Mouse (Mus musculus): Measurements from ENCODE around the gene Krtap26-1.

Gene Krtap26-1

GRCm38 (mm10) chr16:88647358-88647846, at the start of gene Krtap26-1:
Gene Krtap26-1, minus strand, starts transcription at chr16:88647796.
- no peak for DNase-seq (ENCODE audit: low spot score)

DNA sequence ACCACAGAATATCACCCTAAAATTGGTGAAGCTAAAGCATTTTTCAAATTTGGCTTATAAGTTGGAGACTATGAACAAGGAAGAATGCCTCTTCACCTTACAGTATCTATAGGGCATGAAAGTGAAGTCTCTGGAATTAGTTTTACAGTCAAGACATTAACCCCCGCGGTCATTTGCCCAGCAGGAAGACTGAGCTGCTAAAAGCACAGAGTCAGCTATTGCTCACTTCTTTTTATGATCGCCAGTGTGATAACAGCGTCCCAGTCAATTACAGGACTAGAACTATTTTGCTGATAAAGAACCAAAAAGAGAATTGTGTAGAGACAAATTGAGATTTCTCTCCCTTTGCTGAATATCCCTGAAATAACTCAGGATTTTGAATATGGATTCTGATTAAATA, 48.7 kb upstream of the Krtap26-1 start:
- DNase-seq (ENCODE audit: low spot score): no peak

GRCm38 (mm10) chr16:88681282-88681681, 33.7 kb upstream of the Krtap26-1 start:
- DNase-seq (ENCODE audit: low spot score): no peak

DNA sequence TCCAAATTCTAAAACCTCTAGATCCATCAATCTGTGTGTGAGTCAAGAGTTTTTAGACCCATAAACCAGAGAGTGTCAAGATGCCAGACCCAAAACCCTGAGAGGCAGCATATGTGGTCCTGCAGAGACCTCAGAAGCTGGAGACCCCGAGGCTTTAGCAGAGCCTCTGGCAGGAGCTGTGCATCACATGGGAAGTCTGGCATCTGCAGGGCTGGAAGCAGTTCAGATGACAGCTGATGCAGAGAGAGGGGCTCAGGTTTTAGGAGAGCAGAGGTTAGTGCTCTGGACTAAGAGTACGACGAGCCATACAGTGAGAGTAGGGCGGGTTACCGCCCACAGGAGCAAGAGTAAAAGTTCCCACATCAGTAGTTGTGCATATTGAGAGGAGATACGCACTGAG, 31.5 kb upstream of the Krtap26-1 start:
- no peak for DNase-seq (ENCODE audit: low spot score)

GRCm38 (mm10) chr16:88671571-88671970, 24.0 kb upstream of the Krtap26-1 start, which contains the start of gene Krtap27-1:
Gene Krtap27-1, minus strand, starts transcription at chr16:88671671.
- no peak for DNase-seq (ENCODE audit: low spot score)

DNA sequence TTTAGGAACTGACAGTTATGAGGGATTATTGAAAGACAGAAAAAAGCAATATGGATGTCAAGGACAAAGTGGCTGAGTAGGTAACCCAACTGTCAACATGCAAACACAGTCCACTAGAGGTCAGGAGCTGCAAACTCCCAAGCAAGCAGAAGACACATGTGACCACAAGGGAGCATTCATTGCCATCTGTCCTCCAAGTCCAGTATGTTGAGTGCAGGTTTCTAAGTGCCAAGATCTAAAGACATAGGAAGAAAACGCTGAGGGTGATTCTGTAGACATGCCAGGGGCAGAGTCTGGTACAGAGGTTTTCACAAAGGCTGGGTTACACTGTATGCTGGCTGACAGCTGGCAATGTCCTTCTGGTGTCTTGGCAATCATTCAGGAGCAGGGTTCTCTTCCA, 9.8 kb upstream of the Krtap26-1 start:
- no peak for DNase-seq (ENCODE audit: low spot score)

DNA sequence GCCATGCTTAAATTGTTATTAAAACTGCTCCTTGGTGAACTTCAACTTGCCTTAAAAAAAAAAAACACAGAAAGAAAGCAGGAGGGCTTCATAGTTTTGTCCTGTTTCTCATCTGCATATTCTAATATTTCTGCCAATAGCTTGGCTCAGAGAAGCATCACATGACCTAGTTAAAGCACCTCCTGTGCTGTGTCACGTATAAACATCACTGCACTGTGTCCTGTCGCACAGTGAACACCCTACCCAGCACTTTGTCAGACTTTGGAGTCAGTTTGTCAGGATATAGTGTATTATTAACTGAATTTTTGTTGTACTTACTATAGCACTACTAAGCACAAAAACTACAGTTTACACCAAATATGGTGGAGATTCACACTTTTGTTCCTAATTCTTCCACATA, 4.4 kb upstream of the Krtap26-1 start:
- DNase-seq (ENCODE audit: low spot score): no peak

- DNase-seq (ENCODE audit: low spot score): no peak
These were observed 3.5 kb upstream of the Krtap26-1 start for GRCm38 (mm10) chr16:88651082-88651481.

DNA sequence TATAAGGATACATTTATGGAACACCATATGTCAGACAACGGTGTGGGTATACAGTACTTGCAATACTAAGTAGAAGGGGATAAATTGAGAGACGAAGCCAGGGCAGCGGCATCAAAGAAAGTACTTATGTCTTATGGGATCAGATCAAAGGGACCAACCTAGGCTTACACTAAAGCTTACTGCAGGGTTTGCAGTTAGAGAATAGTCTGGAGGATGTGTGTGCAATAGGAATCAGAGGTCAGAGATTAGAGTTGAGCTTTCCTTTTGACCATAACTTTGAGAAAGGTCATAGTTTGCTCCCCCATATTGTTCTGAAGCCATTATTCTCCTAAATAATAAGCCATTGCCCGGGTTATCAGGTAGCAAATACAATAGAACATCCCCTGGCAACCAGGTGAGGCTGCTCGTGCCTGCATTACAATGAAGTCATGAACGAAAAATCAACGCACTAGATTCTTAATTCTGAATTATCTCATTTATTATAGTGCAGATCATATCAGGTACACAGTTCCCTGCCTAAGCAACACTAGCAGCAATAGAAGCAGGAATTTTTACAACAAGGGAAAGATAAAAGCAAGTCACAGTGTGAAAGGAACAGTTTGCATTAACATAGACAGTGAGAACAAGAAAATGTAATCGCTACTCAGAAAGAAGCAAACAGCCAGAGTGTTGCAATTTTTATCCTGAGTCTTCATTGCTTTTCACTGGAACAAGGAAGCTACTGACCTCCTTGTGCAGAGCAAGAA, 1.1 kb downstream of the Krtap26-1 start:
- no peak for DNase-seq (ENCODE audit: low spot score)

DNA sequence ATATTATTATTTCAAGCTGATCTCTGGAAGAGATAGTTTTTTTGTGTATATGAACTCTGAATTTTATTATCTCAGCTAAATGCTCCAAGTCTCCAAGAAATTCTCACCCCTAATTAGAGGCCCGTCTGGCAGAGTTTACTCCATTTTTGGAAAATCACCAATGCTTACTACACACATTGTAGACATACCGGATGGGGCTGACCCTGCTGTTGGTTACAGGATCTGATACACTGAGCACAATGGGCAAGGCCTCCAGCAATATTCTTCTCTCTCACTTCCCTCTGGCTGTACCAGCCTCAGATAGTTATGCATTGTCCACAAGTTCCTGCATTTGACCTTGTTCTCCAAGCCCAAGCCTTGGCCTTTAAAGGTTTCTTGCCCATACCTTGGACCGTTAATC, 7.5 kb downstream of the Krtap26-1 start:
- DNase-seq (ENCODE audit: low spot score): no peak

GRCm38 (mm10) chr16:88635142-88635541, 12.5 kb downstream of the Krtap26-1 start:
- DNase-seq (ENCODE audit: low spot score): no peak

DNA sequence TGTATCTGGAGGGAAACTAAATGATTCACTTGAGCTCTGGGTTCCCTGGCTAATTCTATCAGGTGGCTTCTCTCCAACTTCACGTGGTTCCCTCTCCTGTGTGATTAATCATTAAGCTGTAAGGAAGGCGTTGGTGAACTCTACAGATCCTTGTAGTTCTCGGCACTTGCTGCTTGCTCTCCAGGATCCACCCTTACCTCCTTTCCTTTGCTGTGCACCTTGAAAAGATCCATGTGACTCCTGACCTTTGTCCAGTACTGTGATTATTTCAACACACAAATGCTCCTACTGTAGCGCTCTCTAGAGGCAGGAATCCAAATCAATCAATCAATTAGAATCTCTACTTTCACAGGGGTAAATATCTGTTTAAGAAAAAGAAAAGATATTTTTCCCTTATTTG, 16.1 kb downstream of the Krtap26-1 start:
- no peak for DNase-seq (ENCODE audit: low spot score)

DNA sequence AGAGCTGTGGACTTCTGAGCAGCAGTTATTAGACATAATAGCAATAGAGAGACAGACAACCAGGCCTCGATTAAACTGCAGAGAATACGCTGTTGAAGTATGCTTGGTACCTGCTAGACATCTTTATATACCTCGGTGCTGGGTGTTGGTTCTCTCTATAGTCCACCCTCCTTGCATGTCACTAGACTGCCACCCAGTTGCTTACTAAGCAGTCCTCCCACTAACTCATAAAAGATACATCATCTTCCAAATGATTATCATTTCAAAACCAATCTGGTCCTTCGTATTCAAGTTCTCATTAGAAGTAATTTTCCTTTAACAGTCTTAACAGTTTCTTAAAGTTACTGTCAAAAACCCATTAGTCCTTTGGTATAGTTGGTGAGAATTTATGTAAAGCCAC, 20.0 kb downstream of the Krtap26-1 start, which contains the start of gene 2310079G19Rik:
Gene 2310079G19Rik (minus strand): TSS at position 101 of the 400 bp plus-strand sequence.
- no peak for DNase-seq (ENCODE audit: low spot score)

DNA sequence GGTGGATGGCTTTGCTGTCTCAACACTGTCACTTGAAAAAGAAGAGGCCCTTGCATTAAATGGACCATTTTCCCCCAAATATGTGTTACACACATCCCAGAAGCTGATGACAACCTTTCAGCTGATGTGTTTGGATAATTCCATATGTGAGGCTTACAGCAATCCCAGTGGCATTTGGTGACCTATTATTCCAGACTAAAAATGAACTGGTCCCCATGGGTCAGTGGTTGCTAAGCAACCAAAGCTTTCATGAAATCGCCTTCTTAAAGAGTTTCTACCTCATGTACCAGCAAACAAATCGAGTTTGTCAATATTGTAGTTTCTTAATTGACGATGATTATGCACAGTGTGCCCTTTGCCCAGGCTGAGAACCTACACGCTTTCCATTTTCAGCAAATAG, 34.9 kb downstream of the Krtap26-1 start:
- no peak for DNase-seq (ENCODE audit: low spot score)

GRCm38 (mm10) chr16:88611922-88612321, 35.7 kb downstream of the Krtap26-1 start, which contains the start of gene Krtap24-1:
Gene Krtap24-1, minus strand, starts transcription at chr16:88612279.
- DNase-seq (ENCODE audit: low spot score): no peak

GRCm38 (mm10) chr16:88604570-88604969, 43.0 kb downstream of the Krtap26-1 start:
- no peak for DNase-seq (ENCODE audit: low spot score)

- DNase-seq (ENCODE audit: low spot score): no peak
These were observed 45.1 kb downstream of the Krtap26-1 start for GRCm38 (mm10) chr16:88602464-88602863.

DNA sequence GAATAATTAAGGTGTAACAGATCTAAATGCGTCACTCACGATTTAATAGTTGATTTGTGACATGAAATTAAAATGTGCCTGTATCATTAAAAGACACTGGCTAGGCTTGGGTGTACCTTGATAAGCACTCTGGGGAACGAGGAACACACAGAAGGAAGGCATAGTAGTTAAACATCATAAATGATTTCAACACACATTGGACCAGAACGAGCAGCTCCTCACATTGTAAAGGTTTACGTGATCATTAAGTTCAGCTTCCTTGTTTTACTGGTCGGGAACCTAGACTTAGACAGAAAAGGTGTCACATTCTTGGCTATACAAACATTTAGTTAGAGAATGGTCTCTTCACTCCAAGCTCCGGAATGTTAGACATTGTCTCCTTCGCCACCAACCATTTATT, 47.3 kb downstream of the Krtap26-1 start:
- DNase-seq (ENCODE audit: low spot score): no peak

DNA sequence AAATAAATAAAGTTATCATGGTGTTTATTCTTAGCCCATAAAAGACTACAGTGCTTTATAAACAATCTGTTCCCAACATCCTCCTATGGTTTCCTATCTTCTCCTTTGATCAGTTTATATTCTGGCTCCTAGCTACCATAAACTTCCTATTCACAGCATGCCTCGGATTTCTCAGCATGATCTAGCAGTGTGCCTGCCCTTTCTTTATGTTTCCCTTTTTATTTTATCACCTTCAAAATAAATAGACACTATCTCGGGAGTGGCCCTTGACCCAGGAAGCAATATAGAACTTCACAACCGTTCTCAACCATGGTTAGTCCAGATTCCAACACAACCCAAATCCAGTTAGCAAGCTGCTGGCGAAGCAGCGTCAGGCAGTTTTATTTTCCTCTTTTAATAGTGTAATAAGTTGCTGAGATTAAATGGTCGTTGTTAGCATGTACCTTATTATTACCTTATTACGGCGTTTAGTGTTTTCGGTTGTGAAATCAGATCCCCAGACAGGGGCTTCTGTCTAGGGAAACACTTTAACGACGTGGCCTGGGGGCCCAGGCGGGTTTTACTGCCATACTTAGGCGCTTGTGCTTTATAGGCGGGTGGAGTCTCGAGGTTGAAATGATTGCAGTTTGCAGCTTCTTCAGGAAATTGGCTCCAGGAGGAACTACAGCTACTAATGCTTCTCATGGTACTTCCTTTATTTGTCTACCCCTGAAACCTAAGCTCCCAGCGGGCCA, 47.9 kb downstream of the Krtap26-1 start:
- no peak for DNase-seq (ENCODE audit: low spot score)
